Mouse (Mus musculus): Measurements from ENCODE around the gene Armc12. TPM values are rescaled to one million over a fixed set of nuclear protein-coding genes. Genes with fewer than 3 reads are reported as not detected.

Armc12 gene
- polyA plus RNA-seq, 1 experiment = not detected

DNA sequence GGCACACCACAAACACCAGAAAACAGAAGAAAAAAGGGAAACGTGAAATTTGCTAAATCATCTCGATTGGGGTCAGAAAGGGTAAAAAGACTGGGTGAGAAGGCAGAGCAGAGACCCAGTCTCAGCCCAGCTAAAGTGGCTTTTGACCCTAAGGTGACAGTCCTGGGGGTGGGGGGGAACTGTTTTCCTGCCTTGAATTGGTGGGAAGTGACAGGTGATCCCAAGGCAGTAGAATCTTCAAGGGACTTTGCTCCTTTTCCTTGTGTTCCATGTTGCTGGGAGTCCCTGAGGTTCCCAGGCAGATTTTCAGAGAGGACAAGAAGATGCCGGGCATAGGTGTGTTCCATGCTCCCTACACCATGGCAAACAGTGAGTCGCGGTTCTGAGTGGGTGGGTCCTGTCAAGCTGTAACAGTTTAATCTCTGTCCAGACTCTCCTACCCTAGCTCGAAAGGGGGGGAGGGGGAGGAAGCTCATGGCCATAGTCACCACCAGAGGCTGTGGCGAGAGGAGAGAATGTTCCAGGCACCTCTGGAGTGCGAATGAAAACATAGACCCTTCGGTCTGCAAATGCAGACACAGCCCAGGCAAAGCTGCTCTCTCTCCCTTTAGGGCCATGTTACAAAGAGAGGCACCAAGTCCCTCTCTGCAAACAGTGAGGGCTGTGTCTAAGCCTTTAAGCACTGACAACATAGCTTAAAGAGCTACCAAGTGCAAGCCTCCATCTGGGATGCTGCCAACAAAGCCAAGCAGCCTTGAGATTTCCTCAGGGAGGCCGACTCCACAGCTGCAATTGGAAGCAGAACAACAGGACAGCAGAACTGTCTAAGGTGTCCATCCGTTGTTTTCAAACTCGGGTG, 3.2 kb upstream of the Armc12 start:
- TF ChIP-seq GATA1 (IDR thresholded peaks at IDR 0.05; ENCODE audit: borderline replicate concordance, low read length) = no peak
- no peak for TF ChIP-seq FLI1 (IDR thresholded peaks at IDR 0.05; ENCODE audit: low read length)
- Histone ChIP-seq H3K4me1 (peaks cover 57% of the 10 kb centered on the region), H3K4me3 (replicated peaks) (peak overlapping the region; percentile 83), H3K27me3 (replicated peaks) (peaks cover 37% of the 10 kb centered on the region), H3K36me3 (replicated peaks; ENCODE audit: low read length) (no peaks in the 10 kb centered on the region), H3K9me3 (peaks cover 3% of the 10 kb centered on the region)

DNA sequence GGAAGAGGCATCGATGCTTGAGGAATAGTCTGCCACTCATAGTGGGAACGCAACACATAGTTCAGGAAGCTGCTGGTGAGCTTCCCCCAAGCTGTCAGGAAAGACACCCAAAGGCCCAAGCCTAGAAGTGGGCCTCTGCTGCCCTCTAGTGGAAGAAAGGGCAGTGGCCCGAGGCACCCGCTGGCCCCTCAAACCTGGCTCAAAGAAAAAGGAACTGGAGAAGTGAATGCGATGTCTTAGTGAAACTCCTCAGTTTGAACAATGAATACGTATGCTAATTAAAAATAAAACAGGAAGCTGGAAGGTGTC, 2.6 kb upstream of the Armc12 start:
- Histone ChIP-seq H3K4me1 (peaks cover 51% of the 10 kb centered on the region), H3K9me3 (peaks cover 3% of the 10 kb centered on the region), H3K36me3 (replicated peaks; ENCODE audit: low read length) (no peaks in the 10 kb centered on the region), H3K4me3 (replicated peaks) (peak overlapping the region; percentile 83), H3K27me3 (replicated peaks) (peaks cover 36% of the 10 kb centered on the region)
- TF ChIP-seq FLI1 (IDR thresholded peaks at IDR 0.05; ENCODE audit: low read length) = no peak
- no peak for TF ChIP-seq GATA1 (IDR thresholded peaks at IDR 0.05; ENCODE audit: borderline replicate concordance, low read length)

DNA sequence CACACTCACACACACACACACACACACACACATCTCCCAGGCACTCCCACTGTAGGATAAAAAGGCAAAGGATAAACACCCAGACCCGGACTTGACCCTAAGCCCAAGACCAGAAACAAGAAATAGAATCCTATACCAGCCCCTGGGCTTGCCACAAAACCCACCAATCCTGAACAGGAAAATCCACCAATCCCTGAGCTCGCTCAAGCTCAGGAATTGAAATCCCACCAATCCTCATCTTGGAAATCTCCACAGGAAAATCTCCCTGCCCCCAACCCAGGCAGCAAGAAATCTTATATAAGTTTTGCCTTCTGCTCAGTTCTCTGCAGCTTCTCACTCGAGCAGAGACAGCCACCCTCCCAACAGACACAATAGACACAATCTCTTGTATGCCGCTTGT, 1.5 kb upstream of the Armc12 start:
- H3K27me3 ChIP-seq (replicated peaks) = peaks cover 35% of the 10 kb centered on the region
- H3K4me1 ChIP-seq = peaks cover 40% of the 10 kb centered on the region
- TF ChIP-seq FLI1 (IDR thresholded peaks at IDR 0.05; ENCODE audit: low read length) (no peak), GATA1 (IDR thresholded peaks at IDR 0.05; ENCODE audit: borderline replicate concordance, low read length) (no peak)
- no peaks in the 10 kb centered on the region for H3K36me3 ChIP-seq (replicated peaks; ENCODE audit: low read length)
- H3K4me3 ChIP-seq (replicated peaks) = no peak overlapping the region
- H3K9me3 ChIP-seq = peaks cover 3% of the 10 kb centered on the region

DNA sequence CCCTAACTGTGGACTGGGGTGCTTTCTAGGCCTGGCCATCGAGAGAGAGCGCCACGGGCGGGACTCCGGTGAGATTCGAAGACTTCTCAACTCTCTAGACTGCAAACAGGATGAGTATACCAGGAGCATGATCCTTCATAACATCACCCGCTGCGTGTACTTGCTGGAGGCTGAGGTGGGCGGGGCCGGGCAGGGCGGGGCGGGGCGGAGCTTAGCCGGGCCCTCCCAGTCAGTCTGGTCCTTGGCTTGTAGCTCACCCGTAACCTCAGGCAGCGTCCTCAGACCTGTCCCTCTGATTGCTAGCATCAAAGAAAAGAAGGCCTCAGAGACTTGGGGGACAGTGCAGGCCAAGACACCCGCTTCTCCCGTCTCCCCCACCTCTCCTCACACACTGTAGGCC, 1.3 kb downstream of the Armc12 start:
- TF ChIP-seq GATA1 (IDR thresholded peaks at IDR 0.05; ENCODE audit: borderline replicate concordance, low read length) (no peak), FLI1 (IDR thresholded peaks at IDR 0.05; ENCODE audit: low read length) (no peak)
- H3K4me1 ChIP-seq = peaks cover 24% of the 10 kb centered on the region
- H3K36me3 ChIP-seq (replicated peaks; ENCODE audit: low read length) = no peaks in the 10 kb centered on the region
- peaks cover 3% of the 10 kb centered on the region for H3K9me3 ChIP-seq
- H3K27me3 ChIP-seq (replicated peaks) = peaks cover 37% of the 10 kb centered on the region
- H3K4me3 ChIP-seq (replicated peaks) = no peak overlapping the region

DNA sequence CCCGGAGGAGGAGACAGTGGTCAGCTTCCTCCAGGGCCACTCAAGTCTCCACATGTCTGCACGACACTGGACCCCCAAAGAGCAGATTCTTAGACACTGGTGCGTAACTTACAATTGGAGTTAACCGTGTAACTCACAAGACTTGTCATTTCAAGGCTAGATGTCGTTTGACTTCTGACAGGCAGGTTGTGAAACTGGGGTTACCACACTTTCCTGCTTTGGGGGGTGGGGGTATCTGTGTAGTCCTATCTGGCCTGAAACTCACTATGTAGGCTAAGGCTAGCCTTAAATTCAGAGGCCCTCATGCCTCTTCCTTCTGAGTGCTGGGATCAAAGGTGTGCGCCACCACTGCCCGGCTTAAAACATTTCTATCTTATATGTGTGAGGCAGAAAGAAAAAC, 2.0 kb downstream of the Armc12 start:
- Histone ChIP-seq H3K9me3 (peaks cover 9% of the 10 kb centered on the region), H3K36me3 (replicated peaks; ENCODE audit: low read length) (no peaks in the 10 kb centered on the region), H3K4me1 (peaks cover 18% of the 10 kb centered on the region), H3K4me3 (replicated peaks) (no peak overlapping the region), H3K27me3 (replicated peaks) (peaks cover 43% of the 10 kb centered on the region)
- no peak for TF ChIP-seq GATA1 (IDR thresholded peaks at IDR 0.05; ENCODE audit: borderline replicate concordance, low read length)
- TF ChIP-seq FLI1 (IDR thresholded peaks at IDR 0.05; ENCODE audit: low read length) = no peak

DNA sequence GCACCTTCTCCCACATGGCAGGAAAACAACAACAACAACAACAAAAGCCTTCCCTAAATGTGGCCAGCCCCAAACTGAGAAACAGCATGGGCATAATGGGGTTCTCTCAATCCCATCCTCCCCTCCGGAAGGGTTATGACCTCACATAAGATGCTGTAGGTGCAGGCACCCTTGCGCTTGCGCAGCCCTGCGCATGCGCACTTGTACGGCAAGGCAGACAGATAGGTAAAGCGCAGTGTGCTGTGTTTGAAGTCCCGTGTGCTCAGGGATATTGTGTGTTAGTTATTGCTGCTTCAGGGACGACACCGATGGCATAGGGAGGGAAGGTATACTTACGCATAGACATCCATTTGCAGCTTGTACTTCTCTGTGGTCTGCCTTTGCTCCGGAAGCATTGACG, 2.7 kb downstream of the Armc12 start:
- H3K9me3 ChIP-seq = peaks cover 15% of the 10 kb centered on the region
- TF ChIP-seq FLI1 (IDR thresholded peaks at IDR 0.05; ENCODE audit: low read length) = no peak
- TF ChIP-seq GATA1 (IDR thresholded peaks at IDR 0.05; ENCODE audit: borderline replicate concordance, low read length) = no peak
- no peaks in the 10 kb centered on the region for H3K36me3 ChIP-seq (replicated peaks; ENCODE audit: low read length)
- peak overlapping the region; percentile 14 for H3K4me3 ChIP-seq (replicated peaks)
- peaks cover 48% of the 10 kb centered on the region for H3K27me3 ChIP-seq (replicated peaks)
- H3K4me1 ChIP-seq = peaks cover 10% of the 10 kb centered on the region

DNA sequence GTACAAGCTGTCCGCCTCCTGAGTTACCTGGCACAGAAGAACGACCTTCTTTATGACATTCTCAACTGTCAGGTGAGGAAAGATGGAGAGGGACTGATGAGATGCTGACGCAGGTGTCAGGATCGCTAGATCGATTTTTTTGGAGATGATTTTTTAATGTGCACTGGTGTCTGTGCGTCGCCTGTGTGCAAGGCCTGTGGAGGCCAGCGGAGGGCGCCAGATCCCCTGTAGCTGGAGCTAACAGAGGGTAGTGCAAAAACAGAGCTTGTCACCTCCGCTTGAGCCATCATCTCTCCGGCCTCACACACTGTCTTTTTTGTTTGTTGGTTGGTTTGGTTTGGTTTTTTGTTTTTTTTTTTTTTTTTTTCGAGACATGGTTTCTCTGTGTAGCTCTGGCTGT, 7.3 kb downstream of the Armc12 start:
- Histone ChIP-seq H3K36me3 (replicated peaks; ENCODE audit: low read length) (no peaks in the 10 kb centered on the region), H3K9me3 (peaks cover 51% of the 10 kb centered on the region), H3K27me3 (replicated peaks) (peaks cover 31% of the 10 kb centered on the region), H3K4me3 (replicated peaks) (no peak overlapping the region), H3K4me1 (no peaks in the 10 kb centered on the region; the same call in 1 of the 2 replicates)
- TF ChIP-seq FLI1 (IDR thresholded peaks at IDR 0.05; ENCODE audit: low read length) (no peak), GATA1 (IDR thresholded peaks at IDR 0.05; ENCODE audit: borderline replicate concordance, low read length) (no peak)

DNA sequence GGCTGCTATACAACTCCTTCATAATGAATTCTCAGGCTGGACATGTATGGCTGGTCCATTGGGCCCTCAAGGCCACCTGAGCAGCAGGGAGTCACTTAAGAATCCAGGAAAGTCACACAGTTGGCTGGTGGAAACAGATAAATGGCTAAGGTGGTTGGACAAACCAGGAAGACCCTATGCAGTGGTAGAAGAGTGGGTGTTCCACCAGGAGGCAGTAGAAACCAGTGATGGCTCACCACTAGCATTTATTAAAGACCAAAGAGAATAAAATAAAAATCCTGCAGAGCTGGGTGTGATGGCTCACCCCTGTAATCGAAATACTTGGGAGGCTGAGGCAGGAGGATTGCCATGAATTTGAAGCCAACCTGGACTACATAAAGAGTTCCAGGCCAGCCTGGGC, 16.3 kb downstream of the Armc12 start:
- H3K36me3 ChIP-seq (replicated peaks; ENCODE audit: low read length) = no peaks in the 10 kb centered on the region
- peaks cover 12% of the 10 kb centered on the region for H3K9me3 ChIP-seq
- no peak overlapping the region for H3K4me3 ChIP-seq (replicated peaks)
- H3K27me3 ChIP-seq (replicated peaks) = peaks cover 46% of the 10 kb centered on the region
- TF ChIP-seq FLI1 (IDR thresholded peaks at IDR 0.05; ENCODE audit: low read length) = no peak
- no peak for TF ChIP-seq GATA1 (IDR thresholded peaks at IDR 0.05; ENCODE audit: borderline replicate concordance, low read length)
- no peaks in the 10 kb centered on the region for H3K4me1 ChIP-seq

DNA sequence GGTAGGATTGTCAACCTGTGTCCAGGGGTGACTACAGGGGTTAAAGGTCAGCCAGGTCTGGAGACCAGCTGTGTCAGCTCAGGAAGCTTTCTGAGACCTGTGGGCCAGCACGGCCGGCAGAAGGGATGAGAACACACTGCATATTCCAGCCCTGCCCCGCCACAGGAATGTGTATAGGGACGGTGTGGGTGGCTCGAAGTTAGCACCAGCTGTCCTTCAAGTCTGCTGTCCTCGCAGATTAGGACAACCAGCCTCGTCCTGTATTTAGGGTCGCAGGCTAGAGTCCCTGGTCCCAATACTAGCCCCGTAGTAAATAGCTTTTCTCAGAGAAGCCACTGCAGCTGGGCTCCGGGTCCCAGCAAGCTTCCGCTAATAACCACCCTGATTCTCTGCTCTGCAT, 17.9 kb downstream of the Armc12 start:
- no peak overlapping the region for H3K4me3 ChIP-seq (replicated peaks)
- peaks cover 4% of the 10 kb centered on the region; the same call in 1 of the 2 replicates for H3K9me3 ChIP-seq
- no peaks in the 10 kb centered on the region for H3K36me3 ChIP-seq (replicated peaks; ENCODE audit: low read length)
- peaks cover 9% of the 10 kb centered on the region for H3K4me1 ChIP-seq
- peaks cover 52% of the 10 kb centered on the region for H3K27me3 ChIP-seq (replicated peaks)
- TF ChIP-seq FLI1 (IDR thresholded peaks at IDR 0.05; ENCODE audit: low read length) (no peak), GATA1 (IDR thresholded peaks at IDR 0.05; ENCODE audit: borderline replicate concordance, low read length) (no peak)

DNA sequence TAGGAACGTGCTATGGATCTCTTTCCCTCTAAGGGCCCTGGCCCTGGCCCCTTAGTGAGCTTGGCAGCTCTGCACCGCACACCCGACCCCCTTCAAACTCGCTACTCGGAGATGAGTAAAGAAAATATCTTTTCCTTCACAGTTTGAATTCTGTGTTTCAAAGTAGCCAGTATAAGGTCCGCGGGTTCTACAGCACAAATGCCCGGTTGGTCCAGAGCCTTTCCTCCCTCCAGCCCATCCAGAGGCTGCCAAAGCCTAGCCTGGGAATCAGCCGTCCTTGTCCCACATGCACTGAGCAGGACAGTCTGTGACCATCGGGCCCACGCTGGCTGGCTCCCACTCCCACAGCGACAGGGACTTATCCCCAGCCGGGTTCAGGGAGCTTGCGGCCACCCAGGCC, 18.5 kb downstream of the Armc12 start, which contains the start of gene Clpsl2:
TSS of gene Clpsl2 (plus strand) at position 301 of the 400 bp plus-strand sequence.
- peaks cover 52% of the 10 kb centered on the region for H3K27me3 ChIP-seq (replicated peaks)
- peaks cover 9% of the 10 kb centered on the region for H3K4me1 ChIP-seq
- TF ChIP-seq FLI1 (IDR thresholded peaks at IDR 0.05; ENCODE audit: low read length) = no peak
- no peak for TF ChIP-seq GATA1 (IDR thresholded peaks at IDR 0.05; ENCODE audit: borderline replicate concordance, low read length)
- no peaks in the 10 kb centered on the region for H3K9me3 ChIP-seq
- H3K36me3 ChIP-seq (replicated peaks; ENCODE audit: low read length) = no peaks in the 10 kb centered on the region
- no peak within 1 kb of the TSS for H3K4me3 ChIP-seq (replicated peaks)
